Mouse (Mus musculus) kidney, embryonic 14.5 days (tissue): ENCODE data around the gene Gm10337. TPM values are rescaled to one million over a fixed set of nuclear protein-coding genes. Genes with fewer than 3 reads are reported as not detected.

Source experiments
- ATAC-seq: fragments of 200-750 bp; cut with Nextera tagmentation; 2 replicates; pipeline ENCODE4 v1.8.0; 2017; ENCODE audit warnings: moderate number of reproducible peaks, mild to moderate bottlenecking, moderate TSS enrichment, moderate library complexity; ENCODE audit not compliant: low FRiP score, low TSS enrichment
- H3K27ac ChIP-seq: fragments of 300-500 bp; sonication (generic); 2 replicates; pipeline ENCODE4 v1.5.1; 2014; ENCODE audit warnings: low read depth, mild to moderate bottlenecking, low read length, moderate library complexity, mixed read lengths
- H3K27me3 ChIP-seq: fragments of 300-500 bp; sonication (generic); 2 replicates; pipeline ENCODE4 v1.6.1; 2014; ENCODE audit warnings: mild to moderate bottlenecking, low read length; ENCODE audit not compliant: control insufficient read depth, insufficient read depth
- H3K36me3 ChIP-seq: fragments of 300-500 bp; sonication (generic); 2 replicates; pipeline ENCODE4 v1.6.1; 2014; ENCODE audit warnings: low read length, mixed read lengths; ENCODE audit not compliant: control insufficient read depth, insufficient read depth
- H3K4me1 ChIP-seq: fragments of 300-500 bp; sonication (generic); 2 replicates; pipeline ENCODE4 v1.6.1; 2014; ENCODE audit warnings: low read length, mixed read lengths; ENCODE audit not compliant: control insufficient read depth, insufficient read depth
- H3K4me2 ChIP-seq: fragments of 300-500 bp; sonication (generic); replicated peaks from 2 replicates; pipeline ENCODE4 v1.6.1; 2014; ENCODE audit warnings: low read depth, mild to moderate bottlenecking, low read length
- H3K4me3 ChIP-seq: fragments of 300-500 bp; sonication (generic); 2 replicates; pipeline ENCODE4 v1.5.1; 2014; ENCODE audit warnings: mild to moderate bottlenecking, low read length
- H3K9ac ChIP-seq: fragments of 300-500 bp; sonication (generic); 2 replicates; pipeline ENCODE4 v1.6.1; 2014; ENCODE audit warnings: low read depth, mild to moderate bottlenecking, low read length, moderate library complexity
- H3K9me3 ChIP-seq: fragments of 300-500 bp; sonication (generic); 2 replicates; pipeline ENCODE4 v1.6.1; 2016; ENCODE audit warnings: low read length; ENCODE audit not compliant: control insufficient read depth
- WGBS: fragments of 180-500 bp; shearing (Covaris S2); extraction: QIAGEN DNeasy Blood & Tissue Kit; methylation state at CpG from one replicate; pipeline ENCODE4 v1.1.7; 2014; 5-methylcytosine and 5-hydroxymethylcytosine counted together
- polyA plus RNA-seq: library from polyadenylated mRNA; unstranded; fragments of >200 nt; fragmentation: Nextera tagmentation; extraction: Ambion mirVana; gene quantifications from 2 replicates; pipeline ENCODE4 v1.2.1, GENCODE M21; 2014

Gene Gm10337
- polyA plus RNA-seq, 1 experiment from 2014 or later, result not detected

DNA sequence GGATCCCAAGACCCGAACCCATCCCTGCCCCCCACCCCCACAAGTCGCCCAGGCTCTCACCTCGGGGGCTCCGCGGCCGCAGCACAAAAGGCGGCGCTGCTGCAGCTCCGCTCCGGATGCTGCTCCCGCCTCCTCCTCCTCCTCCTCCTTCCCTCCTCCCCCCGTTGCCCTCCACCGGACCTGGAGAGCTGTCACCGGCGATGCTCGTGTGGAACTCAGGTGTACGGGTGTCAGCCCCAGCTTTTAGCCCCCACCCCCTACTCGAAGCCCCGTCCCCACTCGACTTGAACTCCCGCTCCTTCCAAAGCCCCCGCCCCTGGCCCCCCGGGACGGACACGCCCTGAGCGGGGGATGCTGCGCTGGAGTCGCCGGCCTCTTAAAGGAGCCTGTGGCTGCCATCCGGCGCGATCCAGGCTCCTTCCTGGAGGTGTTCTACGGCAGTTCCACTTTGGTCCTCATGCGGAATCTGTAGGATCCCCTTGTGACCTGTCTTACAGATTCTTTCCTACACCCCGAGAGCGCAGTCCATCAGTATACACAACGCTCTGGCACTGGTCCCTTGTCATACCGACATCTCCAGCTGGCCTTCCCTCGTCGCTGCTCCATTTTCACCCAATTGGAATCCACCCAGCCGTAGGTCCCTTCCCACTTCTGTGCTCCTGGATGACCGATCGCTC, 13.3 kb downstream of the Gm10337 start, which contains the start of gene Map3k12:
Gene Map3k12 (minus strand): TSS at position 337 of the 677 bp plus-strand sequence.
- Histone ChIP-seq H3K4me2 (peak within 1 kb of the TSS; percentile 91), H3K4me3 (peak within 1 kb of the TSS; percentile 65), H3K36me3 (peaks cover 14% of the 10 kb centered on the region; the same call in 1 of the 2 replicates), H3K9me3 (no peaks in the 10 kb centered on the region), H3K4me1 (peaks cover 31% of the 10 kb centered on the region), H3K27me3 (no peaks in the 10 kb centered on the region), H3K9ac (peak within 1 kb of the TSS; percentile 58), H3K27ac (peak within 1 kb of the TSS; percentile 99)
- WGBS, result under 1% methylated on average over 41 of the region's 43 CpGs
- ATAC-seq, result peak; percentile 14

DNA sequence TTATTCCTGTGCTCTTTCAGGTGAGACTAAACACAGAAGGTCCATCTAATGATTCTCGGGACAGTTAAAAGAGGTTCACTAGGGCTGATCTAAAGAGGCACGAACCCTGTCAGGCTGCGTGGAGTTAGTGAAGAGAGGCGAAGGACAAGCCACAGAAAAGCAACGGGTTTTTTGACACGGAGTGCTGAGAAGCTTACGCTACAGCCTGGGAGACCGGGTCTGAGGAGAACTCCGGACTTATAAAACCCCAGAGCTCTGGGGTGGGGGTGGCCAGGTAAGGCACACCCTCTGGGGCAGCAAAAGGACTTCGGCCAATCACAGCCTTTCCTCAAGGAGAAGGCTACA, 14.1 kb downstream of the Gm10337 start:
- peak overlapping the region; percentile 65 for H3K4me3 ChIP-seq
- H3K9ac ChIP-seq, result peak overlapping the region; percentile 58
- peak overlapping the region; percentile 99 for H3K27ac ChIP-seq
- H3K4me1 ChIP-seq, result peaks cover 23% of the 10 kb centered on the region
- H3K36me3 ChIP-seq, result peaks cover 20% of the 10 kb centered on the region
- H3K4me2 ChIP-seq, result peak overlapping the region; percentile 91
- under 1% methylated on average over 10 of the region's 10 CpGs for whole genome bisulfite sequencing
- no peaks in the 10 kb centered on the region for H3K27me3 ChIP-seq
- ATAC-seq, result no peak
- H3K9me3 ChIP-seq, result no peaks in the 10 kb centered on the region

DNA sequence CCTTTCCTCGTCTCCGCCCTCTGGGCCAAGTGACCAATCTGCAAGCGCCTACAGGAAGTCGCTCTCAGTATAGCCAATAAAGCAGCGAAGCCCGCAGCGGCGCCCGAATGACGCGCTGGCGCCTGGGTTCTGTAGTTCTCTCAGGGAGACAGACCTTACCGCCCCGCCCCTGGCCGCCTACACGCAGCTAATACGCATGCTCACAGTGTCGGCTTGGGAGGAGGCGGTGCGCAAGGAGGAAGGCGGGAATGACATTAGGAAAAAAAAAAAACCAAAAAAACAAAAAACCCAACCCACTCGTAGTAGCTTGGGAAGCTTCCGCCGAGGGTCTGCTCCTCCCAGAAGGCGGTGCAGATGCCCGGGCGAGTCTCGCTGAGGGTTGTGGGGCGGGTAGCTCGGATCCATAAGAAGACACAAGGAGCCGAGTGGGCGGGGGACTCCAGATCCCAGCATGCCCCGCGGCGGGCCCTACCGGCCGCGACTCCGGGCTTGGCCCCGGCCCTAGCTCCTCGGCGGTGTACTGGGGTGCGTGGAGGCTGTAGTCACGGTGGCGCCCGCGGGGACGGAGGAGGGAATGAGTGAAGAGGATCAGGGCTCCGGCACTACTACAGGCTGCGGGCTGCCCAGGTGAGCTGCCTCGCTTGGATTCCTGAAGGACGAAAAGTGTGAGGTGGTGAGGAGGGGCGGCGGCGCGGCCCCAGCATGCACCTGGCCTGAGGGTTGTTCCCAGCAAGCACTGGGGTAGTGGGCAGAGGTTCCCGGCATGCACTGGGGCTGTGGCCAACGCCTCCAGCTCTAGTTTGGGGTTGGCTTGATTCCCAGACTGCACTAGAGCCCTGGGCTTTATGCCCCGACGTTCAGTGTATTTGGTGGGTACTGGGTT, 14.7 kb downstream of the Gm10337 start, which contains the start of gene Tarbp2:
Gene Tarbp2 (plus strand): TSS at position 217 of the 883 bp plus-strand sequence.
- Histone ChIP-seq H3K27me3 (no peaks in the 10 kb centered on the region), H3K9me3 (no peaks in the 10 kb centered on the region), H3K9ac (peak within 1 kb of the TSS; percentile 92), H3K27ac (peak within 1 kb of the TSS; percentile 99), H3K4me3 (peak within 1 kb of the TSS; percentile 65), H3K36me3 (peaks cover 24% of the 10 kb centered on the region), H3K4me1 (peaks cover 20% of the 10 kb centered on the region), H3K4me2 (peak within 1 kb of the TSS; percentile 91)
- under 1% methylated on average over 53 of the region's 60 CpGs for WGBS
- peak; percentile 93 for ATAC-seq

DNA sequence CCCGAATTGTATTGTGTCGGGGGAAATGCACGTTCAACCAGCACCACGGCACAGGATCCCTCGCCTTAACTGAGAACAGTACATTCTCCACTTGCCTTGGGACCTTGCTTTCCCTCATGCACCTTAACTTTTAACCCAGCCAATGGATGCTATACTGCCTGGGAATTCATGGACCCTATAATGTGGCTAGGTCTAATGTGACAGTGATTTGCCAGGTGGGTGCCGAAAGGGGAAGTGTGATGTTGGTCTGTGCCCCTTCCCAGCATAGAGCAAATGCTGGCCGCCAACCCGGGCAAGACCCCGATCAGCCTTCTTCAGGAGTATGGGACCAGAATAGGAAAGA, 15.3 kb downstream of the Gm10337 start:
- Histone ChIP-seq H3K4me2 (peak overlapping the region; percentile 69), H3K36me3 (peaks cover 28% of the 10 kb centered on the region), H3K27me3 (no peaks in the 10 kb centered on the region), H3K4me1 (peaks cover 20% of the 10 kb centered on the region), H3K27ac (peak overlapping the region; percentile 99), H3K9ac (peak overlapping the region; percentile 92), H3K4me3 (peak overlapping the region; percentile 65), H3K9me3 (no peaks in the 10 kb centered on the region)
- ATAC-seq, result peak; percentile 5
- 15% methylated on average over 9 of the region's 9 CpGs for WGBS

DNA sequence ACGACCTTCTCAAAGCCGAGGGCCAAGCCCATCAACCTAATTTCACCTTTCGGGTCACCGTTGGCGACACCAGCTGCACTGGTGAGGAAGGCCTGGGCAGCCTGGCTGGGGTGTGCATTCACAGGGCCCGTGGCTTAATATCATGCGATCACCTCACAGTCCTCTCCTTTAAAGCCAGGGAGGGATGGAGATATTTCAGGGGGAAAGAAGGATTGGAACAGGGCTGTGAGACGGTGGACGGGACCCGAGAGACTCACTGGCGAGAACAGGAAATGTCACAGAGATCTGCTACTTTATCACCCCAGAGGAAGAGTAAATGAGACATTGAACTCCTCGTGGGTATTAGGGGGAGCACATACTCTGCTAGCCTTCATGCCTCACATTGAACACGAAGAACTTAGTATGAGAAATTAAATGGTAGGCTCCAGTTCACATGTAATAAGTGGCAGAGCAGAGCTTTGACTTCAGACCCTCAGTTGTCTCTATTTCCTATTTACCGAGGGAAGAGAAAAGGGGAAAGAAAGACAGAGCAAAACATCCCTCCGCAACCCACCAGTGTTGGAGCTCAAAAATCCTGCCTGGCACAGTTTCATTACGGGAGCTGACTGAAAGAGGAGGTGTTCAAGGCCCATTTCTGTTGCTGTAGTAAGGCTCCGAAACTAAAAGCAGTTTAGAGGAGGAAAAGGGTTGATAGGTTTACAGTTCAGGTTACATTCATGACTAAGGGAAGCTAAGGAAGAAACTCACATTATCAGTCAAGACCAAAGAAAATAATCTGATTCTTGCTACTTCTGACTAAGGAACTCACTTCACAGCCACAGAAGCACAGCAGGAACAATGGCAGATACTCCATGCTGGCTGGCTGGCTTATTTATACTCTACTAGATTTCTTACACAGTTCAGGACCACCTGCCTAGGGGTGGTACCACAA, 16.0 kb downstream of the Gm10337 start:
- H3K4me2 ChIP-seq, result peak overlapping the region; percentile 69
- H3K27me3 ChIP-seq, result no peaks in the 10 kb centered on the region
- peak overlapping the region; percentile 92 for H3K9ac ChIP-seq
- H3K36me3 ChIP-seq, result peaks cover 33% of the 10 kb centered on the region
- peak overlapping the region; percentile 99; the same call in 1 of the 2 replicates for H3K27ac ChIP-seq
- no peak for ATAC-seq
- WGBS, result 58% methylated on average over 15 of the region's 17 CpGs
- peak overlapping the region; percentile 65 for H3K4me3 ChIP-seq
- peaks cover 20% of the 10 kb centered on the region for H3K4me1 ChIP-seq
- H3K9me3 ChIP-seq, result no peaks in the 10 kb centered on the region

DNA sequence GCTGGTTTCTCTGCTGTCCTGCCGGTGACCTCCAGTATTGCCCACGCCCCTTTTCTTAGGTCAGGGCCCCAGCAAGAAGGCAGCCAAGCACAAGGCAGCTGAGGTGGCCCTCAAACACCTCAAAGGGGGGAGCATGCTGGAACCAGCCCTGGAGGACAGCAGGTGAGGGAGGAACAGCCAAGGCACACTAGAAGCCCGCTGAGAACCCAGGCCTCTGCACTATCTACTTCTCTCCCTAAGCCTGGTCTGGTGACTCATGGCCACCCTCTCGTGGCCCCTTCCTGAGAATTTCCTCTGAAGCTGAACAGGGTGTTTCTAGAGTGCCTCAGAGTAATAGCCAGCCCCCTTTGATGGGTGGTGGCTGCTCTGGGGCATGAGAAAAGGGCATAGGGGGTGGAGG, 16.9 kb downstream of the Gm10337 start:
- peaks cover 20% of the 10 kb centered on the region for H3K4me1 ChIP-seq
- H3K4me3 ChIP-seq, result no peak overlapping the region
- peaks cover 36% of the 10 kb centered on the region for H3K36me3 ChIP-seq
- H3K9ac ChIP-seq, result peak overlapping the region; percentile 42
- no peaks in the 10 kb centered on the region for H3K9me3 ChIP-seq
- no peak for ATAC-seq
- H3K27me3 ChIP-seq, result no peaks in the 10 kb centered on the region
- WGBS, result 78% methylated on average over 4 of the region's 4 CpGs
- H3K27ac ChIP-seq, result no peak overlapping the region
- H3K4me2 ChIP-seq, result no peak overlapping the region

DNA sequence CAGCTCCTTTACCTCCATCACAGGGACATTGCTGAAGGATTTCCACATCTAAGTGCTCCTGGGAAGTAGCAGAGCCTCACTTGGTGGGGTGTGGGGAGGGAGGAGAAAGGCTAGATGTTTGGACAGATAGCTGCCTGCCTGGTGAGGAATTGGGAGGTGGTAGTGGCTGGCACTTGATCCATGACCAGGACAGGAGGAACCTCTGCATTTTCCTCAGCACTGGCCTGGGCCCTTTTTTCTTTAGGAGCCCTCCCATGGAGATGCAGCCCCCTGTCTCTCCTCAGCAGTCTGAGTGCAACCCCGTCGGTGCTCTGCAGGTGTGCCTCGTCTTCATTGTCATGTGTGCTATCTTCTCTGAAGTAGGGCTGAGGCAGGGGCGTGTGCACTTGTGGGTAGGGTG, 18.0 kb downstream of the Gm10337 start:
- Histone ChIP-seq H3K4me3 (no peak overlapping the region), H3K9me3 (no peaks in the 10 kb centered on the region), H3K36me3 (peaks cover 41% of the 10 kb centered on the region), H3K4me2 (no peak overlapping the region), H3K4me1 (peaks cover 15% of the 10 kb centered on the region), H3K27ac (no peak overlapping the region), H3K27me3 (no peaks in the 10 kb centered on the region), H3K9ac (no peak overlapping the region)
- 84% methylated on average over 4 of the region's 4 CpGs for WGBS
- ATAC-seq, result no peak

DNA sequence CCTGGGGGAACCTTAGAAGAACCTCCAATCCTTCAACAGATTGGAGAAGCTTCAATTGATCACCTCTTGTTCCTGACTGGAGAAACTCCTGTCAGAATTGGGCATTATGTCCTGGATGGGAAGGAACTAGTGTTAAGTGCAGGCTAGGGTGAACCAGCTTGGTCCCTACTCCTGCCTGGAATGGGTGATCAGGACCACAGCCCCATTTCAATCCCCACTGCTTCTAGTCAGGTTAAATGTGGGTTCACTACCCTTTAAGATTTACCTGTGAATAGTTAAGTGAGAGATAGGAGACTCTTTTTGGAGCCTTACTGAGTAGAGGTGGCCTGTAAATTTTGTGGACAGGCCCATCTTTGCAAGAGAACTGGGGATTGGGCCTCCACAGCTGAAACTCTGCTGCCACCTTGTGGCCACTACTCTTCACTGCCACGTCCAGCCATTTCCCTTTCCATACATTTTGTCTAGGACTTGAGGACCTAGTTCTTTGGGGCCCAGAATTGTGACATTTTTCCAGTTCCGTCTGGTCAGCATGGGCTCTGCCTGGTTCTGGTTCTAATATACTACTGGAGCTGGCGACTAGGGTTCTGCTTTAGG, 21.5 kb downstream of the Gm10337 start, which contains the start of gene Npff:
Gene Npff (minus strand): TSS at position 51 of the 594 bp plus-strand sequence.
- peak; percentile 47; the same call in 1 of the 2 replicates for ATAC-seq
- H3K27me3 ChIP-seq, result no peaks in the 10 kb centered on the region
- 0 out of 2 replicates have a peak, but pooled peaks cover 6% of the 10 kb centered on the region for H3K4me1 ChIP-seq
- H3K36me3 ChIP-seq, result peaks cover 64% of the 10 kb centered on the region
- H3K27ac ChIP-seq, result no peak within 1 kb of the TSS
- H3K4me3 ChIP-seq, result no peak within 1 kb of the TSS
- no peak within 1 kb of the TSS for H3K4me2 ChIP-seq
- 6% methylated on average over 3 of the region's 3 CpGs for WGBS
- no peak within 1 kb of the TSS for H3K9ac ChIP-seq
- H3K9me3 ChIP-seq, result no peaks in the 10 kb centered on the region
